Mouse (Mus musculus) lung, postnatal 0 days (tissue): ENCODE measurements around the gene Ptp4a2. TPM values are rescaled to one million over a fixed set of nuclear protein-coding genes. Genes with fewer than 3 reads are reported as not detected.
"Not testable (repeated sequence)": the region's sequence is repeated elsewhere in the genome, so short reads cannot be mapped to it uniquely, and the experiment has no call there.

Source experiments
- ATAC-seq: fragments of 200-750 bp; cut with Nextera tagmentation; 2 replicates; pipeline ENCODE4 v1.8.0; 2017; ENCODE audit warnings: moderate library complexity
- DNase-seq: peaks from one replicate; pipeline ENCODE4 v3.0.0-alpha.2; 2016; ENCODE audit warnings: low spot score
- H3K27ac ChIP-seq: fragments of 300-500 bp; sonication (generic); 2 replicates; pipeline ENCODE4 v1.5.1; 2014; ENCODE audit warnings: antibody characterized with exemption, mild to moderate bottlenecking, low read length, mixed read lengths
- H3K27me3 ChIP-seq: fragments of 300-500 bp; sonication (generic); replicated peaks from 2 replicates; pipeline ENCODE4 v1.6.1; 2014; ENCODE audit warnings: low read length, mixed read lengths; ENCODE audit not compliant: insufficient read depth
- H3K36me3 ChIP-seq: fragments of 300-500 bp; sonication (generic); 2 replicates; pipeline ENCODE4 v1.6.1; 2014; ENCODE audit warnings: low read length, mixed read lengths; ENCODE audit not compliant: insufficient read depth
- H3K4me1 ChIP-seq: fragments of 300-500 bp; sonication (generic); 2 replicates; pipeline ENCODE4 v1.6.1; 2014; ENCODE audit warnings: antibody characterized with exemption, low read depth, low read length, mixed read lengths; ENCODE audit not compliant: insufficient read depth
- H3K4me2 ChIP-seq: fragments of 300-500 bp; sonication (generic); replicated peaks from 2 replicates; pipeline ENCODE4 v1.6.1; 2014; ENCODE audit warnings: low read depth, mild to moderate bottlenecking, low read length, moderate library complexity, mixed read lengths
- H3K4me3 ChIP-seq: fragments of 300-500 bp; sonication (generic); 2 replicates; pipeline ENCODE4 v1.5.1; 2014; ENCODE audit warnings: low read depth, low read length
- H3K9ac ChIP-seq: fragments of 300-500 bp; sonication (generic); replicated peaks from 2 replicates; pipeline ENCODE4 v1.6.1; 2014; ENCODE audit warnings: low read depth, mild to moderate bottlenecking
- H3K9me3 ChIP-seq: fragments of 300-500 bp; sonication (generic); 2 replicates; pipeline ENCODE4 v1.6.1; 2016; ENCODE audit warnings: low read length, mixed read lengths
- CTCF ChIP-seq: IDR thresholded peaks from 2 replicates; pipeline ENCODE4 v1.5.1; 2016; ENCODE audit warnings: antibody characterized with exemption, mild to moderate bottlenecking
- EP300 ChIP-seq: IDR thresholded peaks from 2 replicates; pipeline ENCODE4 v1.6.1; 2016; ENCODE audit warnings: antibody characterized with exemption, mild to moderate bottlenecking, control low read depth
- WGBS: fragments of 180-500 bp; shearing (Covaris S2); extraction: QIAGEN DNeasy Blood & Tissue Kit; methylation state at CpG from one replicate; pipeline ENCODE4 v1.1.7; 2014; 5-methylcytosine and 5-hydroxymethylcytosine counted together
- polyA plus RNA-seq: library from polyadenylated mRNA; unstranded; fragments of >200 nt; fragmentation: Nextera tagmentation; extraction: Ambion mirVana; gene quantifications from 2 replicates; pipeline ENCODE4 v1.2.1, GENCODE M21; 2015

Gene Ptp4a2
- 318 and 349 TPM in 2 replicates for polyA plus RNA-seq

DNA sequence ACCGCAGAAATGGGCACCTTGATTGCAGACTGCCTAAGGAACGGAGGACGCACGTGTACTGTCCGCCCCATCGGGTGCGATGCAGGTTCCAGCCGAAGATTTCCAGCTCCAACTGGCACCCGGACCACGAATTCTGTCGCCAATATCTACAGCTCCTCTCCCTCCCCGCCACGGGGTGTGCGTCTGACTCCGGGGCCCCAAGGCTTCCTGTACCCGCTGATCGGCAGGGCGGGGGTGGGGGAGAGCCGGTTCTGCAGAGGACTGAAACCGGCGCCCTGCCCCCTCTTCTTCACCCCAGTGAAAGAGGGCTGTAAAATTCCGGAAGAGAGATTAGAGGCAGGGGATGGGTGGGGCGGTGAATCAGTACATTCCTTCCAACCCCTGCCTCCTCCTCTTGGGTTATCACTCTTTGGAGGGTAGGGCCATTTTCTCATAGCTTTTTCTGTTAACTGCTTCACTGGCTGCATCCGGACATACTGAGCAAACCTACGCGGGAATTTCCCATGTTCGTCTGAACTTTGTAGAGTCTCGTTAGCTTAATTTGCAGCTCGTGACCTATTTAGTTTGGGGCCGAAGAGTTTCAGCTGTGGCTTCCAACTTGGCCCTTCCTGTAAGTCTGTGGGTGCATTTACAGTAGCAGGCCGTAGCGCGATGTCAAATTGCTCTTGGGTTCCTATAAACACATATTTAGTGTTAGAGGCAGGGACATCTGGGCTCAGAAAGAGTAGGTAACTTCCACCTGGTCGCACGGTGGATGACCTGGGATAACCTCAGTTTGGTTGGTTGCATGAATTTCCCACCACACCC lies at the start of gene Ptp4a2:
TSS of gene Ptp4a2 (plus strand) at position 422 of the 807 bp plus-strand sequence.
- Histone ChIP-seq H3K9ac (peak within 1 kb of the TSS; percentile 58), H3K27ac (peak within 1 kb of the TSS; percentile 84), H3K4me1 (no peaks in the 10 kb centered on the region), H3K27me3 (no peaks in the 10 kb centered on the region), H3K4me2 (peak within 1 kb of the TSS; percentile 68), H3K4me3 (peak within 1 kb of the TSS; percentile 46), H3K9me3 (no peaks in the 10 kb centered on the region), H3K36me3 (no peaks in the 10 kb centered on the region)
- DNase-seq (peak; percentile 93), ATAC-seq (peak; percentile 96)
- 6% methylated on average over 35 of the region's 35 CpGs for WGBS
- TF ChIP-seq CTCF (no peak), EP300 (peak; percentile 93)

DNA sequence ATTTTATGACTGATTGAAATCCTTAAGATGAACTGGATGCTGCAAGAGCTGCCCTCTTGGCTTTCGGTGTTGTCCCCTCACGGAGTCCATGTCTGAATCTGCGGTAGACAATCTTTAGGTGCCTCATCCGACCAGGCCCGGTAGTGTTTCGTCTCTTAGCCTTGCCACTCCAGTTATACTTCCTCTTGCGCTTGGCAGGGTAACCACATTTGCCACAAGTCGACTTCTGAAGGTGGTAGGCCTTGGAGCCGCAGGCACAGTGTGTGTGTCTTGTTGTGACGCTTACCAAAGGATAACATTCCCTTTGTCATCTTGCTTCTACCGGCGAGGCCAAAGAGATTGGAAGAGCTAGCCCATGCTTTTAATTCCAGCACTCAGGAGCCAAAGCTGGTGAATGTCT lies 49.4 kb upstream of the Ptp4a2 start:
- Histone ChIP-seq H3K9ac (no peak overlapping the region), H3K27me3 (no peaks in the 10 kb centered on the region), H3K27ac (no peak overlapping the region), H3K4me3 (no peak overlapping the region), H3K4me1 (no peaks in the 10 kb centered on the region), H3K9me3 (no peaks in the 10 kb centered on the region), H3K36me3 (no peaks in the 10 kb centered on the region), H3K4me2 (no peak overlapping the region)
- DNase-seq (no peak), ATAC-seq (no peak)
- no peak for TF ChIP-seq EP300
- no peak for TF ChIP-seq CTCF
- WGBS, result 82% methylated on average over 12 of the region's 12 CpGs

DNA sequence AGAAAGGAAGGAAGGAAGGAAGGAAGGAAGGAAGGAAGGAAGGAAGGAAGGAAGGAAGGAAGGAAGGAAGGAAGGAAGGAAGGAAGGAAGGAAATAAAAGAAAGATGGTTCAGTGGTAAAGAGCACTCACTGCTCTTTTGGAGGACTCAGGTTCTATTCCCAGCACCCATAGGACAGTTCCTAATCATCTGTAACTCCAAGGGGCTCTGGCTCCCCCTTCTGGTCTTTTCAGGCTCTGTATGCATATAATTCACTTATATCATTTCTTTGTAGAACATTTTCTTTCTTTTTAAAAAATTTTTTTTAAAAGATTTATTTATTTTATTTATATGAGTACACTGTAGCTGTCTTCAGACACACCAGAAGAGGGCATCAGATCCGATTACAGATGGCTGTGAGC lies 48.5 kb upstream of the Ptp4a2 start:
- not testable (repeated sequence) for H3K36me3 ChIP-seq, H3K9ac ChIP-seq, ATAC-seq, DNase-seq, H3K4me2 ChIP-seq, H3K4me1 ChIP-seq, H3K4me3 ChIP-seq, H3K27ac ChIP-seq, H3K27me3 ChIP-seq, H3K9me3 ChIP-seq
- peak; percentile 18; the same call in 1 of the 2 replicates for TF ChIP-seq CTCF
- WGBS, result 100% methylated on average over 1 of the region's 1 CpGs

DNA sequence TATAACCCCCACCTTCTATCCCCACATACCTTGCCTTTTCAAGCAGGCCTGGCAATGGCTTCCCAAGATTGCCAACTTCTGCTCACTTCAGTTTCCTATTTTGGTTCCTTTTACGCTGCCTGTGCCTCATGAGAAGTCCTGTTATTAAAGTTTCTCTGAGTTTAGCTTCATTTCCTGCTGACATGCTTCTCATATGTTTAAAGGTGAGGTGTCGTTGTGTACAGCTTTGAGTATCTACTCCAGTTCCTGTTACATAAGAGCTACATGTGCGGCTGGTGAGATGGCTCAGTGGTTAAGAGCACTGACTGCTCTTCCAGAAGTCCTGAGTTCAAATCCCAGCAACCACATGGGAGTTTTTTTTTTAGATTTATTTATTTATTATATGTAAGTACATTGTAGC lies 45.7 kb upstream of the Ptp4a2 start:
- 74% methylated on average over 3 of the region's 3 CpGs for WGBS
- H3K9ac ChIP-seq, result no peak overlapping the region
- H3K9me3 ChIP-seq, result no peaks in the 10 kb centered on the region
- H3K36me3 ChIP-seq, result no peaks in the 10 kb centered on the region
- ATAC-seq (no peak), DNase-seq (no peak)
- no peaks in the 10 kb centered on the region for H3K4me1 ChIP-seq
- H3K4me2 ChIP-seq, result no peak overlapping the region
- TF ChIP-seq EP300 (no peak), CTCF (no peak)
- no peak overlapping the region for H3K4me3 ChIP-seq
- H3K27me3 ChIP-seq, result no peaks in the 10 kb centered on the region
- H3K27ac ChIP-seq, result no peak overlapping the region

DNA sequence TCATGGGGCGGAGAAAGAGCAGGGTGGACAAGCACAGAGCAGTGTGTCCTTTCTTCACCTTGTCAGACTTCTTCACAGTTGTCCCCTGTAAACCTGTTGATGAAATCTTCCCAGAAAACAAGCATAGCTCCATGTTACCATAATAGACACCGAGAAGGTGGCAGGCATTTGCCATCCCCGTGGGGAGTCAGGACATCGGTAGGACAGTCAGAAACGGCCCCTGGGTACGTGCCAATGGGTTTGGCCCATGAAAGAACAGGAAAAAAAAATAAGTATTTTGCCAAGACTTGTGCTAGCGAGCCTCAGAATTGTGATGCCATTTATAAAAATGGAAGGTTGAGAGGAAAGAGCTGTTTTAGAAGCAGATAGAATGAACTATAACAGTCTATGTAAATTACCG lies 43.2 kb upstream of the Ptp4a2 start:
- Histone ChIP-seq H3K9me3 (no peaks in the 10 kb centered on the region), H3K4me3 (no peak overlapping the region), H3K27me3 (no peaks in the 10 kb centered on the region), H3K9ac (no peak overlapping the region), H3K4me1 (no peaks in the 10 kb centered on the region), H3K27ac (no peak overlapping the region), H3K4me2 (no peak overlapping the region), H3K36me3 (no peaks in the 10 kb centered on the region)
- DNase-seq, result no peak
- 75% methylated on average over 8 of the region's 8 CpGs for WGBS
- no peak for ATAC-seq
- TF ChIP-seq CTCF, result no peak
- no peak for TF ChIP-seq EP300

DNA sequence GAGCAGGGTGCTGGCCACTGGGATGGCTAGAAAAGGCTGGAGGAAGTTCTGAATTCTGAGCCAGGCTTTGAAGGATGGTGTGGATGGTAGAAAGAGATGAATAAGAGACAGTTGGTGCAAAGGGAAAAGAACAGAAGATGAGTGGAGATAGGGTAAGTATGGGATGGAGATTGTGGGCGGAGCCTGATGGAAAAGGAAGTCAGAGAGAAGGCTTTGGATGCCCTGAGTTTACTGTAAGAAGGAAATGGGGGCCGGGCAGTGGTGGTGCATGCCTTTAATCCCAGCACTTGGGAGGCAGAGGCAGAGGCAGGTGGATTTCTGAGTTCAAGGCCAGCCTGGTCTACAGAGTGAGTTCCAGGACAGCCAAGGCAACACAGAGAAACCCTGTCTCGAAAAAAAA lies 42.3 kb upstream of the Ptp4a2 start:
- not testable (repeated sequence) for DNase-seq, H3K9me3 ChIP-seq, ATAC-seq, H3K4me2 ChIP-seq, H3K36me3 ChIP-seq, H3K27ac ChIP-seq, H3K9ac ChIP-seq, H3K27me3 ChIP-seq, H3K4me3 ChIP-seq, H3K4me1 ChIP-seq
- 69% methylated on average over 3 of the region's 3 CpGs for WGBS

DNA sequence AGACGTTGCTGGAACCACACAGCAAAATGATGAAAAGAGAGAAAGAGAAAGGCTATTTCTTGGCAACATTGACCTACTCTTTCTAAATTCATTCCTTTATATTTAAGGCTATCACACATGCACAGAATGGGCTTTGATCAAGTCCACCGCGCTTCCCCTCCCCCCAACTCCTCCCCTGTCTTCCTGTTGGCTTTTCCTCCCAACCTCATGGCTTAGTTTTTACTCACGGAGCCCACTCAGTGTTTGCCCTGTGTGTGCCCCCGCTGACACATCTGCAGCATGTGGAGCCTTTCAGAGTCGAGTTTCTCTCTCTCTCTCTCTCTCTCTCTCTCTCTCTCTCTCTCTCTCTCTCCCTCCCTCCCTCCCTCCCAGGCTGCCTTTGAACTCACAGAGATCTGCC lies 40.4 kb upstream of the Ptp4a2 start:
- H3K27ac ChIP-seq, result no peak overlapping the region
- no peak overlapping the region for H3K9ac ChIP-seq
- 47% methylated on average over 6 of the region's 6 CpGs for WGBS
- no peak for DNase-seq
- no peak overlapping the region for H3K4me2 ChIP-seq
- no peaks in the 10 kb centered on the region for H3K4me1 ChIP-seq
- H3K36me3 ChIP-seq, result no peaks in the 10 kb centered on the region
- no peaks in the 10 kb centered on the region for H3K9me3 ChIP-seq
- no peak for ATAC-seq
- TF ChIP-seq EP300, result no peak
- no peak for TF ChIP-seq CTCF
- no peak overlapping the region for H3K4me3 ChIP-seq
- H3K27me3 ChIP-seq, result no peaks in the 10 kb centered on the region
